Mouse (Mus musculus) neural tube, embryonic 11.5 days (tissue): ENCODE measurements at regions not wholly inside any gene's neighbourhood (a gene's known extent, or its start where the extent isn't known, plus 50 kb on each side); places are given as distances from the start of the nearest gene placed in this dataset.

ENCODE experiments used
- ATAC-seq: fragments of 200-750 bp; cut with Nextera tagmentation; 2 replicates; pipeline ENCODE4 v1.8.0; 2017; ENCODE audit warnings: moderate number of reproducible peaks, mild to moderate bottlenecking, moderate TSS enrichment, moderate library complexity; ENCODE audit not compliant: insufficient read depth, low FRiP score, low TSS enrichment
- DNase-seq: peaks from one replicate; pipeline ENCODE4 v3.0.0-alpha.2; 2015; ENCODE audit warnings: low spot score
- H3K27ac ChIP-seq: fragments of 300-500 bp; sonication (generic); 2 replicates; pipeline ENCODE4 v1.5.1; 2014; ENCODE audit warnings: low read depth, mild to moderate bottlenecking, low read length
- H3K27me3 ChIP-seq: fragments of 300-500 bp; sonication (generic); 2 replicates; pipeline ENCODE4 v1.6.1; 2014; ENCODE audit warnings: mild to moderate bottlenecking, low read length, mixed read lengths; ENCODE audit not compliant: control insufficient read depth, insufficient read depth
- H3K36me3 ChIP-seq: fragments of 300-500 bp; sonication (generic); 2 replicates; pipeline ENCODE4 v1.6.1; 2014; ENCODE audit warnings: mild to moderate bottlenecking, low read length, moderate library complexity, mixed read lengths; ENCODE audit not compliant: control insufficient read depth, insufficient read depth
- H3K4me1 ChIP-seq: fragments of 300-500 bp; sonication (generic); 2 replicates; pipeline ENCODE4 v1.6.1; 2014; ENCODE audit warnings: low read length, mixed read lengths; ENCODE audit not compliant: control insufficient read depth, insufficient read depth
- H3K4me2 ChIP-seq: fragments of 300-500 bp; sonication (generic); 2 replicates; pipeline ENCODE4 v1.6.1; 2014; ENCODE audit warnings: low read depth, mild to moderate bottlenecking, moderate library complexity
- H3K4me3 ChIP-seq: fragments of 300-500 bp; sonication (generic); 2 replicates; pipeline ENCODE4 v1.5.1; 2014; ENCODE audit warnings: low read depth, low read length
- H3K9ac ChIP-seq: fragments of 300-500 bp; sonication (generic); 2 replicates; pipeline ENCODE4 v1.6.1; 2014; ENCODE audit warnings: mild to moderate bottlenecking, low read length
- H3K9me3 ChIP-seq: fragments of 300-500 bp; sonication (generic); 2 replicates; pipeline ENCODE4 v1.6.1; 2016; ENCODE audit warnings: low read length; ENCODE audit not compliant: control insufficient read depth
- WGBS: fragments of 180-500 bp; shearing (Covaris S2); extraction: QIAGEN DNeasy Blood & Tissue Kit; methylation state at CpG from one replicate; pipeline ENCODE4 v1.1.7; 2014; 5-methylcytosine and 5-hydroxymethylcytosine counted together

DNA sequence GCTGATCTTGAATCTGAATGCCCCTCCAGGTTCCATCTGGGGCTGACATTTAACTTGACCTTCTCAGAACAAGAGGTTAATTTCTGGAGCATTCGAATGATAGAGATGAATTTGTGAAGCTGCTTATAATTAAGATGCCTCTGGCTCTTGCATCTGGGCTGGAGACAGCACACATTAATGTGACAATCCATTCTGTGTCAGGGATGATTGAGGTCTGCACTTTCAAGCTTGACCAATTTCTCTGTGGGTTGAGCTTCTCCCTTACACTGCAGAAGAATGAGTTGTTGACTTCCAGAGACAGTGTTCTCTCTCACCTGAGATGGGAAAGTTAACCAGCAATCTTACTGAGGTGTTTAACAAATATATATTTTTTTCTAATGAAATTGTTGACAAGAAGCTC lies 541.8 kb downstream of the Edem1 start:
- Histone ChIP-seq H3K9ac (no peak overlapping the region), H3K4me1 (no peaks in the 10 kb centered on the region), H3K9me3 (no peaks in the 10 kb centered on the region), H3K27ac (no peak overlapping the region), H3K4me2 (no peak overlapping the region), H3K36me3 (no peaks in the 10 kb centered on the region), H3K27me3 (no peaks in the 10 kb centered on the region), H3K4me3 (no peak overlapping the region)
- peak; percentile 74; the same call in 1 of the 2 replicates for ATAC-seq
- DNase-seq = peak; percentile 9
- whole genome bisulfite sequencing = 50% methylated on average over 1 of the region's 1 CpGs

DNA sequence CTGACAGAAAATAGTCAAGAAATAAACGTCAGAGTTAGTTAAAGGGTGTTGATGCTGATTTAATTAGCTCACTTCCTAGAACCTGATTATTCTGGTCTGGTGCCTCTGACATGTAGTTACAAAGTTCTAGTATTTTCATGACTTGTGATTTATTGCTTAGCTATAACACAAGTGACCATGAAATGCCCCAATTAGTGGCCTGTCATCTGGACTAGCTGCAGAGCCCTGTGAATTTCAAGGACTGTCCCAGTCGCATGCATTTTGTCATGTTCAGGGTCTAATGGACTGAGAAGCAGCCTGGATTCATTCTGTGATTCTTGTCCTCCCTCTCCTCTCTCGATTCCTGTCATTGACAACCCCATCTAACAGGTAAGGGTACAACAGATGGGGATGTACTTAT lies 543.5 kb downstream of the Edem1 start:
- no peak overlapping the region for H3K4me3 ChIP-seq
- no peaks in the 10 kb centered on the region for H3K4me1 ChIP-seq
- DNase-seq (peak; percentile 10), ATAC-seq (peak; percentile 50; the same call in 1 of the 2 replicates)
- H3K27me3 ChIP-seq = no peaks in the 10 kb centered on the region
- no peaks in the 10 kb centered on the region for H3K36me3 ChIP-seq
- H3K9me3 ChIP-seq = no peaks in the 10 kb centered on the region
- WGBS = 49% methylated on average over 3 of the region's 3 CpGs
- no peak overlapping the region for H3K27ac ChIP-seq
- H3K4me2 ChIP-seq = no peak overlapping the region
- no peak overlapping the region for H3K9ac ChIP-seq

DNA sequence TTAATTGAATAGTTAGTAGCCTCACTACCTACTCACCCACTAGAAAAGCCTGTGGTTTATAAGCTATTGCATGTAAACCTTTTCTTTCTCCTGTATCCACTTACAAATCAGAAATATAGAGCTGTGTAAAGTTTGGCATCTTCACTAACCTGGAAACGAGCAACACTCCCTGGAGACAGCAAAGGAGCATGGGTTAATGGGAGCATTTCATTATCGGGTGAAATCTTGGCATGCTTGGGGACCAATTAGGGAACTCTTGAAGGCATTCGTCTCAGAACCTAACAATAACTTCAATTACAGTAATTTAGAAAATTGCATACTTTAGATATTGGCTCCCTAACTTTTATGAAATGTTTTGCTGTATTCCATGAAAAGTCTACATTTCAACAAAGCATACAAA lies 558.8 kb downstream of the Edem1 start:
- 78% methylated on average over 3 of the region's 3 CpGs for WGBS
- no peak for ATAC-seq

DNA sequence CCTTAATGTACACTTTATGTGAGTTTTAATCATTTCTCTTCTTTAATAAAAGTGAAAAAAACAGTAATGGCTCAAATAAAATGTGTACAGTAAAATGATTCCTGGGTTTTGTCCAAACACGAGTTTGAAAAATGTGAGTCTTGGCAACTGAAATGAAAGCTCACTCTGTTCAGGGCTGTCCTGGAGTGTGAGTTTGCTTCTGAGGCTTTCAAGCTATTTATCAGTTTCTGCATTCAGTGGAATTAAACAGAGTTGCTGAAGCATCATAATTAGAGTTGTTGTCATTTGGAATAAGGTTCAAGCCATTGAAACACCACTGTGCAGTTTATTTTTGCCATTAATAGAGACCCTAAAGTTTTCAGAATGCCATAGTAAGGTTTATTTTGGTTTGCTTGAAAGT lies 561.3 kb downstream of the Edem1 start:
- Histone ChIP-seq H3K27ac (no peak overlapping the region), H3K4me3 (no peak overlapping the region), H3K27me3 (no peaks in the 10 kb centered on the region), H3K9me3 (no peaks in the 10 kb centered on the region), H3K9ac (no peak overlapping the region), H3K4me1 (no peaks in the 10 kb centered on the region), H3K36me3 (no peaks in the 10 kb centered on the region), H3K4me2 (no peak overlapping the region)
- DNase-seq = no peak
- WGBS = 86% methylated on average over 1 of the region's 1 CpGs
- no peak for ATAC-seq

More for the DNA sequence above, 558.8 kb downstream of the Edem1 start:
- H3K27me3 ChIP-seq = no peaks in the 10 kb centered on the region
- DNase-seq = no peak
- no peaks in the 10 kb centered on the region for H3K4me1 ChIP-seq
- H3K27ac ChIP-seq = no peak overlapping the region
- H3K36me3 ChIP-seq = no peaks in the 10 kb centered on the region
- no peak overlapping the region for H3K4me3 ChIP-seq
- no peak overlapping the region for H3K9ac ChIP-seq
- H3K4me2 ChIP-seq = no peak overlapping the region
- no peaks in the 10 kb centered on the region for H3K9me3 ChIP-seq

GRCm38 (mm10) chr6:109398690-109399089 lies 570.2 kb downstream of the Edem1 start:
- no peak overlapping the region for H3K4me3 ChIP-seq
- no peaks in the 10 kb centered on the region for H3K4me1 ChIP-seq
- ATAC-seq (no peak), DNase-seq (no peak)
- H3K27me3 ChIP-seq = no peaks in the 10 kb centered on the region
- H3K27ac ChIP-seq = no peak overlapping the region
- no peak overlapping the region for H3K4me2 ChIP-seq
- no peaks in the 10 kb centered on the region for H3K9me3 ChIP-seq
- H3K36me3 ChIP-seq = no peaks in the 10 kb centered on the region
- 63% methylated on average over 3 of the region's 3 CpGs for WGBS
- no peak overlapping the region for H3K9ac ChIP-seq

DNA sequence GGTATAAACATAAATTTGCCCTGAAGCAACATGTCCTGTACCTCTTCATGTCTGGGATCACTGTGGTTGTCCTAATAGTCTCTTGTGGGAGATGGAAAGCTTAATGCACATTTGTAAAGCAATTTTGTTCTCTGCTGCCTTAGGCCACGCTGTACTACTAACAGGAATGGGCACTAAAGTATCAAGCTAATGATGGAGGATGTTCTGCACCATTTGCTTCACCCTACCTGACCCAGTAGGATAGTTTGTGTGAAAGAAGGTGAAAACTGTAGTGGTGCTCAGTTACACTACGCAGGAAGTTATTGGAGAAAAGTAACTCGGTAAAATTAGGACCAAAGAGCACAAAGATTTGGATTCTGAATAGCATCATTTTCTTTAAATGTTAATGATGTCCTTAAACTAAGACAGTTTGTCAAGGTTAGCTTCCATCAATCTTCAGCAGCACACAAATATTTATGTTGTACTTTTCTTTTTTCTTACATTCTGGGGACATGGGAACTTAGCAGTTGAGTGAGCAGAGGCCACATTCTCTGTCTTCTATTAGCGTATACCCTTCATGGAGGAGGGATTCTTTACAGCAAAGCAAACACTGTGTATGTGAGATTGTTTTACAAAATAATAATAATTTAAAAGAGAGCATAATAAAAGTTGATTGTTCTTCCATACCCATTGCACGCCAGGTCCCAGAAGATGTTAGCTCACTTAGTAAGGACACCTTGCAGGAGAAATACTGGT lies 591.2 kb downstream of the Edem1 start:
- Histone ChIP-seq H3K4me3 (no peak overlapping the region), H3K4me2 (no peak overlapping the region), H3K27ac (no peak overlapping the region), H3K4me1 (no peaks in the 10 kb centered on the region), H3K36me3 (no peaks in the 10 kb centered on the region), H3K9ac (no peak overlapping the region), H3K27me3 (no peaks in the 10 kb centered on the region), H3K9me3 (no peaks in the 10 kb centered on the region)
- WGBS = 82% methylated on average over 5 of the region's 5 CpGs
- no peak for DNase-seq
- ATAC-seq = no peak

- no peak overlapping the region for H3K4me2 ChIP-seq
- H3K4me3 ChIP-seq = no peak overlapping the region
- H3K9me3 ChIP-seq = no peaks in the 10 kb centered on the region
- no peak overlapping the region for H3K27ac ChIP-seq
- DNase-seq (no peak), ATAC-seq (no peak)
- H3K27me3 ChIP-seq = no peaks in the 10 kb centered on the region
- 77% methylated on average over 2 of the region's 2 CpGs for whole genome bisulfite sequencing
- no peaks in the 10 kb centered on the region for H3K36me3 ChIP-seq
- no peak overlapping the region for H3K9ac ChIP-seq
- no peaks in the 10 kb centered on the region for H3K4me1 ChIP-seq
Observed at GRCm38 (mm10) chr6:109433596-109433995, 605.2 kb downstream of the Edem1 start.
